Mouse (Mus musculus) telencephalon, adult 2 months (tissue): ENCODE results near the gene Dusp13.

Experiments
- DNase-seq: peaks from one replicate; pipeline ENCODE4 v3.0.0-alpha.2; 2011; ENCODE audit warnings: low read depth, low spot score

Dusp13 gene

DNA sequence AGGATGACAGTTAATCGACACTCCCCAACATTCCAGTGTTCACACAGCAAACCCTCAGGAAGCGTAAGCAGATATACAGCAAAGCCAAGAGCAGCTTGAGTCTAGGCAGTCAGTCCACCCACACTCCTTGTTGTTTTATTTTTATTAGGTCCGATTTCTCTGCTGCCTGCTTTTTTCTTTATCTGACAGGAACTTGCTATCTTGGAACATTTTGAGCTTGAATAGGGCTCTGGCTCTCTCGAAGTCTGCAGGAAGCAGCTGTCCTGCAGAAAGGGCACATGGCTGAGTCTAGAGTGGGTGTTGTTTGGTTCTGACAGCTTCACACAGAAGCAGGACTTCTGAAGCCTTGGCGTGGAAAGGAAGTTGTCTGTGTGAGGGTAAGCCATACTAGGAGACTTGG is 47.7 kb downstream of the Dusp13 start:
- DNase-seq = no peak

DNA sequence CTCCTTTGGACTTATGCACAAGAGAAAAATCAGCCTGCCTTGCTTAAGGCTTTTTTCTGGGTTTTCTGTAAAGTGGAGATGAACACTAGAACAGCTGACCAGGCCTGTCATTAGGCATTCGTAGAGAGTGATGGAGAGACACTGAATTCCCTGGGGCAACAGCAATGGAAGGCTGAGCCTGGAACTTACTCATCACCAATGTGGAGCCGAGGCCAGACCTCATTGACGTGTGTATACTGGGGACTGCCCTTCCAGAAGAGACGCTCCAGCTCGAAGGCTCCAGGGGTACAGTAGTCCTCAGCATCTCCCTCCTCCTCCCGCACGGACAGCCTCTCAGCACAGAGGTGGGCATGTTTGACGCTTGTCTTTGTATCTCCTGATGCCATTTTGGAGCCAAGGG is 48.3 kb downstream of the Dusp13 start:
- no peak for DNase-seq

DNA sequence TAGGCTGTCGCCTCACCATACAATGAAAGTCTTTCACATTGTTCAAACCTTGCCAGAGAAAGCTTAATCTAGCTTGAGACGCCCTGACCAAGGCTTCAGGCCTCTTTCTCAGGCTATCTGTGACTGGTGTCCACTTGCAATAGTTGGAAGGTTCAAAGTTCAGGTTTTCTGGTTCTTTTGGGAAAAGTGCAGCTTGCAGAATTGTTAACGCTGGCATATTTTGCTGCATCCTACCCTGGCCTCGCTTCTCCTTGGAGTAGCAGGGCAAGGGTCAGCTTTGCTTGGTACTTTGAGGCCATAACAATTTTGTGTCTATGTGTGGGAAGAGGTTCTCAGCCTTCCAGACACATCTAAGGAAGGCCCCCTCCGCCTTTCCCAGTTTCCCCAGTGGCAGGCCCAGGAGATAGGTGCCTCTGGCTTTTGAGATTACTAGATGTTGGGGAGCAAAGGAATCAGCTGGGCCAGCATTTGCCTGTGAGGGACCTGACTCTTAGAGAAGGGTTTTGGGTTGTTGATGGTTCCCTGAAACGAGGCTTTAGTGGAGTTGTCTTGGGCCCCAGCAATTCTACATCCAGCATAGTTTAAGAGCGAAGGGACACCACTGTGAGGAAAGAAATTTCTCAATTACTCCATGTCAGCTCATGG is 54.7 kb downstream of the Dusp13 start:
- DNase-seq = no peak

DNA sequence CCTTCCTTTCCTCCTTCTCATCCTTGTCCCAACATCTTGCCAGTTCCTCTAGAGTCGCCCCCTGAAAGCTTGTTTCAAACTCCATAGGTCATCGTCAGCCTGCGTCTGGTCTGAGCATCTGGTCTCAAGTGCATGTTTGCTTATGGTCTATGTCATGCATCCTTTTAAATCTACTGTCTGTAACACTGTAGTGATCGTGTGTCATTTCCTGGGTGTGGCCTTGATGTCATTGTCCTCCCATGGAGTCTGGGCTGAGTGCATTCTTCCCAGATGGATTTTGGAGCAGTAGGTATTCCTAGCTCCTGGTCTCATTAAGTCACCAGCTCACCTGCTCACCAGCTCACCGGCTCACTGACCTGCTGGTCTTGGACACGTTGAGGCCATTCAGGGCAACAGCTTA is 56.0 kb downstream of the Dusp13 start:
- no peak for DNase-seq

DNA sequence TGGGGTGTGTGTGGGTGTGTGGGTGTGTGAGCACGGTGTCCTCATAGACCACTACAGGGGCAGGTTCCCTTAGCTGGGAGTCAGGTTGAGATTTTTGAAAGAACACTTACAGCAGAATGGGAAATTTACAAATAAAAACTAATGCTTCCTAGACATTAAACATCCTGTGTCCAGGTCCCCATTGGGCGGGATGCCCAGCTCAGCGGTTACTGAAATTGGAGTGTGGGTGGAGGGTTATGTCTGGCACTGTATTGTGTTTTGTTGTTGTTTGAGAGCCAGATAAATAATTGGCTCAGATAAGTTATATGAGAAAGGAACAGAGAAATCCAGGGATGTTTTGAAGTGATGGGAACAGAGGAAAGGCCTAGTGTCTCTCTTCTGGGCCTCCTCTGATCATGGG is 59.9 kb downstream of the Dusp13 start:
- DNase-seq = no peak

DNA sequence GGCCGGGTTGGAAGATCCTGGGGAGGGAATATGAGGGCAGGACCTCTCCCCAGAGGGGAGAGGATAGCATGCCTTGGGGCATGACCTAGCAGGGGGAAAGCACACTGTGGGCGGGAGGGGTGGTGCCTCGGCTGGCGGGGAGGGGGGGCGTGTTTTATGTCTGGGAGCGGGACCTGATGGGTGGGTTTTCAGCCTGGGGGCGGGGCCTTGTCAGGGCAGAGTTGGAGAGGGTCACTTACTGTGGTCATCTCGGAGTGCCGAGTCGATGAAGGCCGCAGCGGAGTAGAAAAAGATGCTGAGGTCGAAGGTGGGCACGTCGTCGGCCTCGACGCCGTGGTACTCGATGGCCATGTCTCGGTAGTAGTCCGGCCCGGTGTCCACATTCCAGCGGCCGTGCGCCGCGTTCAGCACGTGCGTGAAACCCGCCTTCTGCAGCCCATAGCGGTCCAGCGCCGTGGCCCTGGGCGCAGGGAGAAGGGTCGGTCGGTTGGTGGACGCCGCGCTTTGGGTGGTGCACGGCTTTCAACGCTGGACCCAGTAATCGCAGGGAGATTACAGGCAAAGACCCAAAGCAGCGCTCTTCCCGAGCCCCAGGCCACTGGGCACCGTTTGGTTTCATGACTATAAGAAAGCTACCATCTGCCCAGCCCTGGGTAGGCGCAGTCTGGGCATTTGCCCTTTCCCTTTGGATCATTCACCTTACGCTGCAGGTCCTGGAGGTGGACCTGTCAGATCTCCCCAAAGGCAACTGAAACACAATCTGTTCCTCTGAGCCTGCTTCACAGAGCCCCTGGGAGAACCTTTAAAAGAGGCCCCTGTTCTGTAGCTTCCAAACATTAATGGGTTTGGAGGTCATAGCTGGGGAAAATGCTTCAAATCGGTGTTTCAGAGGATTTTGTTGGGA is 64.4 kb downstream of the Dusp13 start:
- no peak for DNase-seq

DNA sequence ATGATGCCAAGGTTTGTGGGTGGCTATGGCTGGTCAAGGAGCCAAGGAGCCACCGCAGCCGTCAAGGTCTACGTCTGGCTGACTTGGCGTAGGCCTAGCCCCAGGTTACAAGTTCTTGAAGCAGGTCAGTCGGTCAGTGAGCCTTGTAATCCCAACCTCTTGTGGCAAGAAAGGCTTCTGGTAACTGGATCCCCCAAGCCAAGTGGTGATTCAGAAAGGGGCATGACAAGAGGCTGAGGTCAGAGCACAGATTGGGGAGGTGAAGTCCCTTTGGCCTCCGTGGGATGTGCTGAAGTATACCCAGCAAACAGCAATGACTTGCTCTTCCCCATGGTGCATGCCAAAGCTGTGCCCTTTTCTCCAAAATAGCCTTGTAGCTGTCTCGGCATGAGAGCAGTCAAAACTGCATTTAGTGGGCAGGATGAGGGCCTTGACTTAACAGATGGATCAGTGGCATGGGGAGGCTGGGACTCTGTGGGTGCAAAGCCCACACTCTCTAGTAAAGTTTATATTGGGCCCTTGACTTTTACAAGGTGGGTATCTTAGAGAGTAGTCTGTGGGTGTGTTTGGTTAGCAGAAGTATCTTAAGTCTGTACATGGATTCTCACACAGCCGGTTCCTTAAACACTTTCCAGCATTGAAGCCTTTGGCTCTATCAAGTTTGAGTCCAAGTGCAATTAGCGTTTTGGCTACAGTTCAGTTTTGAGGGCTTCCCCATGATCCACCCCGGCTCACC is 65.4 kb downstream of the Dusp13 start:
- DNase-seq = no peak

DNA sequence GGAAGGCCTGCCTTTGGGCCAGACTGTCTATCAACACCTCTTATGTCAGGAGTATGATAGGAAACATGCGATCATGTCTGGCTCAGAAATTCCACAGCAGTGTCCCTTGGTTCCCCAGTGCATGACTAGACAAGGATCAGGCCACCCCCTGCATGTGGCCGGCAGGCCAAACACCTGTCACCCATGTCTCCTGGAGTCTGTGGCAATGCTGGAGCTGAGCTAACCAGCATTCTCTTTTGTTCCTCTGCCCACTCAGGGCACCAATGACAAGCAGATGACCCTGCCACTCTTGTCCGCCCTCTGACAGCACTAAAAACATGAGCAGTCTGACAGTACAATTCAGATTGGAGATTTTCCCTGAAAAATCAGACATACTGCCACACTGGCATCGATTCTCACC is 67.1 kb downstream of the Dusp13 start:
- no peak for DNase-seq
